Mouse (Mus musculus): ENCODE results near the gene Hat1.

GRCm38 (mm10) chr2:71405613-71406012, 16.9 kb downstream of the Hat1 start:
- TF ChIP-seq CTCF (IDR thresholded peaks at IDR 0.05; ENCODE audit: low read depth) (no peak), EP300 (optimal IDR thresholded peaks at IDR 0.05) (no peak)
